Mouse (Mus musculus): ENCODE results near the gene Zbtb40. TPM values are rescaled to one million over a fixed set of nuclear protein-coding genes. Genes with fewer than 3 reads are reported as not detected.

The Zbtb40 gene
- polyA plus RNA-seq, 1 experiment from 2014 or later = 0.56 TPM

DNA sequence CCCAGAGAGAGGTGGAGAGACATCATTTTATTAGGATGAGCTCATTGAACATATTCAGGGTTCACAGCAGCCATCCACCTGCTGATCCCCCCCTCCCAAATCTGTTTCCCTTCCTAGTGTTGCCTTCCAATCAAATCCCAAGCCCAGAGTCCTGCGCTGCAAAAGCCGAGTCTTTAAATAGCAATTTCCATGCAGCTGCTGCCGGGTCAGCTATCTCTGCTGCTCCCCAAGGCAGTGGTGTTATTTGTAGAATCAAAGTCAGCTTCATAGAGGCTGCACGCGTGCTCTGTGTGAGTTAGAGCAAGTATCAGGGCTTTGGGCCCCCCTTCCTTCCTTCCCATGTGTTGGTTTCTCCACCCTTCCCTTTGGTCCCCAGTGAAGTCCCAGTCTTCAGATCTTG is 5.2 kb upstream of the Zbtb40 start:
- Histone ChIP-seq H3K36me3 (replicated peaks; ENCODE audit: insufficient read depth, low read length) (no peaks in the 10 kb centered on the region), H3K4me1 (ENCODE audit: insufficient read depth) (peaks cover 2% of the 10 kb centered on the region; the same call in 1 of the 2 replicates), H3K27ac (ENCODE audit: low read depth) (no peak overlapping the region), H3K4me2 (ENCODE audit: low read depth, low read length) (no peak overlapping the region), H3K4me3 (ENCODE audit: low read depth, low read length) (no peak overlapping the region), H3K9me3 (ENCODE audit: low read length) (peaks cover 3% of the 10 kb centered on the region), H3K9ac (replicated peaks) (no peak overlapping the region), H3K27me3 (ENCODE audit: insufficient read depth, low read length) (peaks cover 11% of the 10 kb centered on the region; the same call in 1 of the 2 replicates)
- TF ChIP-seq CTCF (IDR thresholded peaks at IDR 0.05; ENCODE audit: low read depth) (no peak), EP300 (IDR thresholded peaks at IDR 0.05; ENCODE audit: low read depth) (no peak)
- ATAC-seq = no peak
- WGBS (ENCODE audit: insufficient replicate concordance) = 69% methylated on average over 5 of the region's 5 CpGs
- no peak for DNase-seq

GRCm38 (mm10) chr4:137047840-137048549 is 606 bp downstream of the Zbtb40 start:
- peaks cover 3% of the 10 kb centered on the region for H3K9me3 ChIP-seq (ENCODE audit: low read length)
- H3K4me3 ChIP-seq (ENCODE audit: low read depth, low read length) = peak overlapping the region; percentile 80
- H3K27me3 ChIP-seq (ENCODE audit: insufficient read depth, low read length) = peaks cover 10% of the 10 kb centered on the region; the same call in 1 of the 2 replicates
- no peak for TF ChIP-seq EP300 (IDR thresholded peaks at IDR 0.05; ENCODE audit: low read depth)
- TF ChIP-seq CTCF (IDR thresholded peaks at IDR 0.05; ENCODE audit: low read depth) = no peak
- peaks cover 7% of the 10 kb centered on the region for H3K4me1 ChIP-seq (ENCODE audit: insufficient read depth)
- peak overlapping the region; percentile 82 for H3K4me2 ChIP-seq (ENCODE audit: low read depth, low read length)
- DNase-seq = peak; percentile 22
- peak overlapping the region; percentile 67 for H3K9ac ChIP-seq (replicated peaks)
- WGBS (ENCODE audit: insufficient replicate concordance) = 5% methylated on average over 51 of the region's 52 CpGs
- H3K36me3 ChIP-seq (replicated peaks; ENCODE audit: insufficient read depth, low read length) = no peaks in the 10 kb centered on the region
- H3K27ac ChIP-seq (ENCODE audit: low read depth) = peak overlapping the region; percentile 3; the same call in 1 of the 2 replicates
- ATAC-seq = peak; percentile 60

GRCm38 (mm10) chr4:137046110-137046509 is 2.5 kb downstream of the Zbtb40 start:
- H3K27me3 ChIP-seq (ENCODE audit: insufficient read depth, low read length) = 0 out of 2 replicates have a peak, but pooled peaks cover 3% of the 10 kb centered on the region
- TF ChIP-seq CTCF (IDR thresholded peaks at IDR 0.05; ENCODE audit: low read depth) (no peak), EP300 (IDR thresholded peaks at IDR 0.05; ENCODE audit: low read depth) (no peak)
- H3K4me1 ChIP-seq (ENCODE audit: insufficient read depth) = peaks cover 7% of the 10 kb centered on the region
- no peak overlapping the region for H3K4me3 ChIP-seq (ENCODE audit: low read depth, low read length)
- DNase-seq (no peak), ATAC-seq (no peak)
- WGBS (ENCODE audit: insufficient replicate concordance) = 93% methylated on average over 5 of the region's 5 CpGs
- H3K9ac ChIP-seq (replicated peaks) = no peak overlapping the region
- H3K9me3 ChIP-seq (ENCODE audit: low read length) = peaks cover 3% of the 10 kb centered on the region
- H3K4me2 ChIP-seq (ENCODE audit: low read depth, low read length) = no peak overlapping the region
- H3K36me3 ChIP-seq (replicated peaks; ENCODE audit: insufficient read depth, low read length) = no peaks in the 10 kb centered on the region
- no peak overlapping the region for H3K27ac ChIP-seq (ENCODE audit: low read depth)

DNA sequence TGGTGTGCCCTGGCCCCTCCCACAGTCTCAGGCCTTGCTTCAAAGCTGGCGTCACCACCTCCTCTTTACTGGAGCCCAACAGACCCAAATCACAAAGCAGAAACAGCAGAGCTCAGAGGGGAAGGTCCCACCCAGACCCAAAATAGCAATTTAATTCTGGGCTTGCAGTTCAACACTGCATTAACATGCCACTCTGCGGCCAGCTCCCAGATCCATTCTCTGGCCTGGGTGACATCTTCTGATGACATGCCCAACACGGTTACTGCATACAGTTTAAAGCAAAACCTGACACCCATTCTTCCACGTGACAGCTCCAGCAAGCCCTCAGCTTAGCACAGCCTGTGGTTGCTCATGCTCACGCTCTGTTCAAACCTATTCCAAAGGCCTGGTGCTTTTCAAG is 4.1 kb downstream of the Zbtb40 start:
- Histone ChIP-seq H3K4me3 (ENCODE audit: low read depth, low read length) (no peak overlapping the region), H3K27ac (ENCODE audit: low read depth) (no peak overlapping the region), H3K36me3 (replicated peaks; ENCODE audit: insufficient read depth, low read length) (no peaks in the 10 kb centered on the region), H3K9me3 (ENCODE audit: low read length) (peaks cover 3% of the 10 kb centered on the region), H3K4me2 (ENCODE audit: low read depth, low read length) (no peak overlapping the region), H3K27me3 (ENCODE audit: insufficient read depth, low read length) (no peaks in the 10 kb centered on the region), H3K4me1 (ENCODE audit: insufficient read depth) (peaks cover 7% of the 10 kb centered on the region), H3K9ac (replicated peaks) (no peak overlapping the region)
- no peak for TF ChIP-seq EP300 (IDR thresholded peaks at IDR 0.05; ENCODE audit: low read depth)
- TF ChIP-seq CTCF (IDR thresholded peaks at IDR 0.05; ENCODE audit: low read depth) = no peak
- WGBS (ENCODE audit: insufficient replicate concordance) = 76% methylated on average over 5 of the region's 5 CpGs
- DNase-seq (no peak), ATAC-seq (no peak)

- Histone ChIP-seq H3K9me3 (ENCODE audit: low read length) (no peaks in the 10 kb centered on the region), H3K4me3 (ENCODE audit: low read depth, low read length) (no peak overlapping the region), H3K27ac (ENCODE audit: low read depth) (no peak overlapping the region), H3K27me3 (ENCODE audit: insufficient read depth, low read length) (no peaks in the 10 kb centered on the region), H3K4me1 (ENCODE audit: insufficient read depth) (peaks cover 4% of the 10 kb centered on the region), H3K36me3 (replicated peaks; ENCODE audit: insufficient read depth, low read length) (no peaks in the 10 kb centered on the region), H3K4me2 (ENCODE audit: low read depth, low read length) (no peak overlapping the region), H3K9ac (replicated peaks) (no peak overlapping the region)
- TF ChIP-seq CTCF (IDR thresholded peaks at IDR 0.05; ENCODE audit: low read depth) (no peak), EP300 (IDR thresholded peaks at IDR 0.05; ENCODE audit: low read depth) (no peak)
- WGBS (ENCODE audit: insufficient replicate concordance) = 73% methylated on average over 11 of the region's 11 CpGs
- DNase-seq (no peak), ATAC-seq (no peak)
Measured at GRCm38 (mm10) chr4:137043799-137044198, 4.8 kb downstream of the Zbtb40 start.

GRCm38 (mm10) chr4:137042039-137042438 is 6.6 kb downstream of the Zbtb40 start:
- DNase-seq = no peak

More at GRCm38 (mm10) chr4:137042039-137042438, 6.6 kb downstream of the Zbtb40 start:
- no peak overlapping the region for H3K4me2 ChIP-seq (ENCODE audit: low read depth, low read length)
- TF ChIP-seq EP300 (IDR thresholded peaks at IDR 0.05; ENCODE audit: low read depth) (no peak), CTCF (IDR thresholded peaks at IDR 0.05; ENCODE audit: low read depth) (no peak)
- ATAC-seq = no peak
- H3K4me3 ChIP-seq (ENCODE audit: low read depth, low read length) = no peak overlapping the region
- no peaks in the 10 kb centered on the region for H3K9me3 ChIP-seq (ENCODE audit: low read length)
- no peak overlapping the region for H3K27ac ChIP-seq (ENCODE audit: low read depth)
- no peaks in the 10 kb centered on the region for H3K36me3 ChIP-seq (replicated peaks; ENCODE audit: insufficient read depth, low read length)
- H3K4me1 ChIP-seq (ENCODE audit: insufficient read depth) = no peaks in the 10 kb centered on the region
- no peaks in the 10 kb centered on the region for H3K27me3 ChIP-seq (ENCODE audit: insufficient read depth, low read length)
- H3K9ac ChIP-seq (replicated peaks) = no peak overlapping the region
- WGBS (ENCODE audit: insufficient replicate concordance) = 87% methylated on average over 8 of the region's 8 CpGs
